Mouse (Mus musculus) limb, embryonic 12.5 days (tissue): ENCODE results near the gene Slit2. TPM values are rescaled to one million over a fixed set of nuclear protein-coding genes. Genes with fewer than 3 reads are reported as not detected.
"Not testable (repeated sequence)": the region's sequence is repeated elsewhere in the genome, so short reads cannot be mapped to it uniquely, and the experiment has no call there.

Experiments used
- ATAC-seq: fragments of 200-750 bp; cut with Nextera tagmentation; 2 replicates; pipeline ENCODE4 v1.8.0; 2017; ENCODE audit warnings: low read depth, moderate TSS enrichment; ENCODE audit not compliant: insufficient number of reproducible peaks, insufficient read depth, low FRiP score, low TSS enrichment
- H3K27ac ChIP-seq: fragments of 300-500 bp; sonication (generic); 2 replicates; pipeline ENCODE4 v1.5.1; 2016; ENCODE audit warnings: mild to moderate bottlenecking, moderate library complexity
- H3K27me3 ChIP-seq: fragments of 300-500 bp; sonication (generic); 2 replicates; pipeline ENCODE4 v1.6.1; 2016; ENCODE audit warnings: mild to moderate bottlenecking, moderate library complexity
- H3K36me3 ChIP-seq: fragments of 300-500 bp; sonication (generic); 2 replicates; pipeline ENCODE4 v1.6.1; 2016; ENCODE audit warnings: mild to moderate bottlenecking, moderate library complexity
- H3K4me1 ChIP-seq: fragments of 300-500 bp; sonication (generic); replicated peaks from 2 replicates; pipeline ENCODE4 v1.6.1; 2016
- H3K4me2 ChIP-seq: fragments of 300-500 bp; sonication (generic); 2 replicates; pipeline ENCODE4 v1.6.1; 2016; ENCODE audit warnings: mild to moderate bottlenecking, moderate library complexity
- H3K4me3 ChIP-seq: fragments of 300-500 bp; sonication (generic); replicated peaks from 2 replicates; pipeline ENCODE4 v1.5.1; 2016; ENCODE audit warnings: mild to moderate bottlenecking
- H3K9ac ChIP-seq: fragments of 300-500 bp; sonication (generic); replicated peaks from 2 replicates; pipeline ENCODE4 v1.6.1; 2016; ENCODE audit warnings: mild to moderate bottlenecking, moderate library complexity
- H3K9me3 ChIP-seq: fragments of 300-500 bp; sonication (generic); 2 replicates; pipeline ENCODE4 v1.6.1; 2016; ENCODE audit warnings: mild to moderate bottlenecking, moderate library complexity
- WGBS: fragments of 180-500 bp; shearing (Covaris S2); methylation state at CpG from one replicate; pipeline ENCODE4 v1.1.7; 2016; 5-methylcytosine and 5-hydroxymethylcytosine counted together
- polyA plus RNA-seq: library from polyadenylated mRNA; unstranded; fragments of >200 nt; fragmentation: Nextera tagmentation; extraction: Ambion mirVana; gene quantifications from 2 replicates; pipeline ENCODE4 v1.2.1, GENCODE M21; 2016

Slit2 gene
- polyA plus RNA-seq, 1 experiment from 2014 or later, result 33.0 TPM

GRCm38 (mm10) chr5:48235270-48235669, 252.3 kb downstream of the Slit2 start:
- no peak overlapping the region for H3K27ac ChIP-seq
- H3K9ac ChIP-seq, result no peak overlapping the region
- WGBS, result 92% methylated on average over 6 of the region's 6 CpGs
- no peaks in the 10 kb centered on the region for H3K9me3 ChIP-seq
- no peak overlapping the region for H3K4me3 ChIP-seq
- no peaks in the 10 kb centered on the region for H3K27me3 ChIP-seq
- no peaks in the 10 kb centered on the region for H3K36me3 ChIP-seq
- ATAC-seq, result no peak
- no peaks in the 10 kb centered on the region for H3K4me1 ChIP-seq
- no peak overlapping the region for H3K4me2 ChIP-seq

- H3K4me1 ChIP-seq, H3K27me3 ChIP-seq, H3K9ac ChIP-seq, H3K4me3 ChIP-seq, H3K36me3 ChIP-seq, H3K4me2 ChIP-seq, H3K9me3 ChIP-seq, H3K27ac ChIP-seq, ATAC-seq: not testable (repeated sequence)
- 39% methylated on average over 6 of the region's 6 CpGs for WGBS
These were observed 257.8 kb downstream of the Slit2 start for GRCm38 (mm10) chr5:48240751-48241150.

- Histone ChIP-seq H3K9me3 (no peaks in the 10 kb centered on the region), H3K9ac (no peak overlapping the region), H3K27ac (no peak overlapping the region), H3K36me3 (0 out of 2 replicates have a peak, but pooled peaks cover 5% of the 10 kb centered on the region), H3K4me3 (no peak overlapping the region), H3K27me3 (no peaks in the 10 kb centered on the region), H3K4me2 (no peak overlapping the region), H3K4me1 (no peaks in the 10 kb centered on the region)
- whole genome bisulfite sequencing, result 76% methylated on average over 4 of the region's 4 CpGs
- no peak for ATAC-seq
These were observed 265.4 kb downstream of the Slit2 start for GRCm38 (mm10) chr5:48248327-48248726.

GRCm38 (mm10) chr5:48277561-48277960, 294.6 kb downstream of the Slit2 start:
- Histone ChIP-seq H3K27ac (no peak overlapping the region), H3K4me3 (no peak overlapping the region), H3K9me3 (no peaks in the 10 kb centered on the region), H3K27me3 (no peaks in the 10 kb centered on the region), H3K4me2 (no peak overlapping the region), H3K36me3 (no peaks in the 10 kb centered on the region), H3K4me1 (no peaks in the 10 kb centered on the region), H3K9ac (no peak overlapping the region)
- WGBS, result 64% methylated on average over 4 of the region's 4 CpGs
- no peak for ATAC-seq

GRCm38 (mm10) chr5:48301186-48301585, 318.2 kb downstream of the Slit2 start:
- 92% methylated on average over 3 of the region's 3 CpGs for WGBS
- H3K4me3 ChIP-seq, result no peak overlapping the region
- ATAC-seq, result no peak

GRCm38 (mm10) chr5:48315057-48315602, 332.2 kb downstream of the Slit2 start:
- Histone ChIP-seq H3K9me3 (no peaks in the 10 kb centered on the region), H3K4me2 (no peak overlapping the region), H3K9ac (no peak overlapping the region), H3K36me3 (no peaks in the 10 kb centered on the region), H3K4me3 (no peak overlapping the region), H3K4me1 (no peaks in the 10 kb centered on the region), H3K27me3 (no peaks in the 10 kb centered on the region), H3K27ac (no peak overlapping the region)
- WGBS, result 81% methylated on average over 6 of the region's 6 CpGs
- ATAC-seq, result no peak

More at GRCm38 (mm10) chr5:48301186-48301585, 318.2 kb downstream of the Slit2 start:
- no peaks in the 10 kb centered on the region; the same call in 1 of the 2 replicates for H3K36me3 ChIP-seq
- no peaks in the 10 kb centered on the region for H3K9me3 ChIP-seq
- H3K4me2 ChIP-seq, result no peak overlapping the region
- no peaks in the 10 kb centered on the region for H3K4me1 ChIP-seq
- no peak overlapping the region for H3K27ac ChIP-seq
- no peaks in the 10 kb centered on the region for H3K27me3 ChIP-seq
- no peak overlapping the region for H3K9ac ChIP-seq

GRCm38 (mm10) chr5:48320597-48320996, 337.7 kb downstream of the Slit2 start:
- Histone ChIP-seq H3K36me3 (no peaks in the 10 kb centered on the region), H3K4me3 (no peak overlapping the region), H3K4me1 (no peaks in the 10 kb centered on the region), H3K4me2 (no peak overlapping the region), H3K27me3 (no peaks in the 10 kb centered on the region), H3K9ac (no peak overlapping the region), H3K27ac (no peak overlapping the region), H3K9me3 (no peaks in the 10 kb centered on the region)
- no peak for ATAC-seq
- 62% methylated on average over 4 of the region's 4 CpGs for WGBS

GRCm38 (mm10) chr5:48326221-48326620, 343.3 kb downstream of the Slit2 start:
- Histone ChIP-seq H3K4me1 (no peaks in the 10 kb centered on the region), H3K4me2 (no peak overlapping the region), H3K27ac (no peak overlapping the region), H3K9ac (no peak overlapping the region), H3K36me3 (no peaks in the 10 kb centered on the region), H3K4me3 (no peak overlapping the region), H3K9me3 (no peaks in the 10 kb centered on the region), H3K27me3 (no peaks in the 10 kb centered on the region)
- no peak for ATAC-seq

GRCm38 (mm10) chr5:48327652-48328051, 344.7 kb downstream of the Slit2 start, which contains the start of gene 5730480H06Rik:
TSS of gene 5730480H06Rik (plus strand) at chr5:48327952.
- no peaks in the 10 kb centered on the region for H3K4me1 ChIP-seq
- no peaks in the 10 kb centered on the region for H3K9me3 ChIP-seq
- no peak for ATAC-seq
- H3K27me3 ChIP-seq, result no peaks in the 10 kb centered on the region
- WGBS, result 94% methylated on average over 8 of the region's 8 CpGs
- no peak within 1 kb of the TSS for H3K9ac ChIP-seq
- H3K27ac ChIP-seq, result no peak within 1 kb of the TSS
- H3K4me3 ChIP-seq, result no peak within 1 kb of the TSS
- H3K4me2 ChIP-seq, result no peak within 1 kb of the TSS
- no peaks in the 10 kb centered on the region for H3K36me3 ChIP-seq

GRCm38 (mm10) chr5:48329751-48330150, 346.8 kb downstream of the Slit2 start:
- H3K27ac ChIP-seq, result no peak overlapping the region
- 95% methylated on average over 2 of the region's 2 CpGs for WGBS
- ATAC-seq, result no peak
- H3K36me3 ChIP-seq, result no peaks in the 10 kb centered on the region
- H3K4me3 ChIP-seq, result no peak overlapping the region
- H3K4me1 ChIP-seq, result 0 out of 2 replicates have a peak, but pooled peaks cover 4% of the 10 kb centered on the region
- no peaks in the 10 kb centered on the region for H3K27me3 ChIP-seq
- no peak overlapping the region for H3K4me2 ChIP-seq
- H3K9ac ChIP-seq, result no peak overlapping the region
- no peaks in the 10 kb centered on the region for H3K9me3 ChIP-seq

- Histone ChIP-seq H3K27me3 (no peaks in the 10 kb centered on the region), H3K4me3 (no peak overlapping the region), H3K36me3 (no peaks in the 10 kb centered on the region), H3K27ac (no peak overlapping the region), H3K4me1 (0 out of 2 replicates have a peak, but pooled peaks cover 4% of the 10 kb centered on the region), H3K9me3 (no peaks in the 10 kb centered on the region), H3K4me2 (no peak overlapping the region), H3K9ac (no peak overlapping the region)
- ATAC-seq, result no peak
- WGBS, result 86% methylated on average over 2 of the region's 2 CpGs
These were observed 347.9 kb downstream of the Slit2 start for GRCm38 (mm10) chr5:48330817-48331216.

- Histone ChIP-seq H3K9me3 (no peaks in the 10 kb centered on the region), H3K27ac (no peak overlapping the region), H3K36me3 (no peaks in the 10 kb centered on the region), H3K4me2 (no peak overlapping the region), H3K4me3 (no peak overlapping the region), H3K9ac (no peak overlapping the region), H3K4me1 (0 out of 2 replicates have a peak, but pooled peaks cover 4% of the 10 kb centered on the region), H3K27me3 (no peaks in the 10 kb centered on the region)
- ATAC-seq, result no peak
- WGBS, result 63% methylated on average over 5 of the region's 5 CpGs
These were observed 348.5 kb downstream of the Slit2 start for GRCm38 (mm10) chr5:48331441-48331840.
